Mouse (Mus musculus): ENCODE measurements around the gene Pola2. TPM values are rescaled to one million over a fixed set of nuclear protein-coding genes. Genes with fewer than 3 reads are reported as not detected.

The Pola2 gene
- polyA plus RNA-seq, 1 experiment from 2014 or later = 31.9 TPM

GRCm38 (mm10) chr19:5911430-5912102 is 52.4 kb downstream of the Pola2 start:
- ATAC-seq = no peak
- H3K27me3 ChIP-seq (replicated peaks; ENCODE audit: control insufficient read depth, insufficient read depth, low read length) = no peaks in the 10 kb centered on the region
- no peaks in the 10 kb centered on the region for H3K36me3 ChIP-seq (ENCODE audit: control insufficient read depth, insufficient read depth)
- peaks cover 28% of the 10 kb centered on the region for H3K4me1 ChIP-seq (replicated peaks; ENCODE audit: control insufficient read depth, insufficient read depth, low read length)
- H3K9me3 ChIP-seq (ENCODE audit: control insufficient read depth, low read length) = no peaks in the 10 kb centered on the region
- H3K9ac ChIP-seq (replicated peaks; ENCODE audit: low read depth, low read length) = peak overlapping the region; percentile 71
- 4% methylated on average over 14 of the region's 14 CpGs for WGBS
- peak overlapping the region; percentile 55; the same call in 1 of the 2 replicates for H3K27ac ChIP-seq (ENCODE audit: low read length)
- H3K4me2 ChIP-seq (ENCODE audit: low read length) = peak overlapping the region; percentile 81
- peak overlapping the region; percentile 62 for H3K4me3 ChIP-seq (replicated peaks; ENCODE audit: low read length)

GRCm38 (mm10) chr19:5910221-5910620 is 53.8 kb downstream of the Pola2 start:
- Histone ChIP-seq H3K27me3 (replicated peaks; ENCODE audit: control insufficient read depth, insufficient read depth, low read length) (no peaks in the 10 kb centered on the region), H3K36me3 (ENCODE audit: control insufficient read depth, insufficient read depth) (peaks cover 6% of the 10 kb centered on the region), H3K4me2 (ENCODE audit: low read length) (peak overlapping the region; percentile 81), H3K4me1 (replicated peaks; ENCODE audit: control insufficient read depth, insufficient read depth, low read length) (peaks cover 28% of the 10 kb centered on the region), H3K4me3 (replicated peaks; ENCODE audit: low read length) (peak overlapping the region; percentile 25), H3K9ac (replicated peaks; ENCODE audit: low read depth, low read length) (peak overlapping the region; percentile 40), H3K27ac (ENCODE audit: low read length) (0 out of 2 replicates have a peak overlapping the region, but pooled peaks have one; percentile 54), H3K9me3 (ENCODE audit: control insufficient read depth, low read length) (no peaks in the 10 kb centered on the region)
- 50% methylated on average over 6 of the region's 6 CpGs for WGBS
- no peak for ATAC-seq

GRCm38 (mm10) chr19:5907275-5907674 is 56.7 kb downstream of the Pola2 start:
- ATAC-seq = no peak
- peaks cover 32% of the 10 kb centered on the region for H3K36me3 ChIP-seq (ENCODE audit: control insufficient read depth, insufficient read depth)

GRCm38 (mm10) chr19:5894002-5894678 is 69.9 kb downstream of the Pola2 start, which contains the start of gene Tigd3:
Tigd3 (minus strand) TSS chr19:5894149.
- ATAC-seq = peak; percentile 99
- WGBS = 3% methylated on average over 36 of the region's 36 CpGs
- peak within 1 kb of the TSS; percentile 81 for H3K4me3 ChIP-seq (replicated peaks; ENCODE audit: low read length)

More at GRCm38 (mm10) chr19:5907275-5907674, 56.7 kb downstream of the Pola2 start:
- no peaks in the 10 kb centered on the region for H3K27me3 ChIP-seq (replicated peaks; ENCODE audit: control insufficient read depth, insufficient read depth, low read length)
- no peak overlapping the region for H3K4me2 ChIP-seq (ENCODE audit: low read length)
- H3K9me3 ChIP-seq (ENCODE audit: control insufficient read depth, low read length) = no peaks in the 10 kb centered on the region
- H3K9ac ChIP-seq (replicated peaks; ENCODE audit: low read depth, low read length) = no peak overlapping the region
- H3K27ac ChIP-seq (ENCODE audit: low read length) = no peak overlapping the region
- H3K4me1 ChIP-seq (replicated peaks; ENCODE audit: control insufficient read depth, insufficient read depth, low read length) = peaks cover 21% of the 10 kb centered on the region
- H3K4me3 ChIP-seq (replicated peaks; ENCODE audit: low read length) = no peak overlapping the region
- 92% methylated on average over 3 of the region's 3 CpGs for WGBS

GRCm38 (mm10) chr19:5893282-5894001 is 70.6 kb downstream of the Pola2 start:
- Histone ChIP-seq H3K4me3 (replicated peaks; ENCODE audit: low read length) (peak overlapping the region; percentile 81), H3K36me3 (ENCODE audit: control insufficient read depth, insufficient read depth) (peaks cover 8% of the 10 kb centered on the region; the same call in 1 of the 2 replicates), H3K9me3 (ENCODE audit: control insufficient read depth, low read length) (no peaks in the 10 kb centered on the region), H3K9ac (replicated peaks; ENCODE audit: low read depth, low read length) (peak overlapping the region; percentile 92), H3K27me3 (replicated peaks; ENCODE audit: control insufficient read depth, insufficient read depth, low read length) (no peaks in the 10 kb centered on the region), H3K27ac (ENCODE audit: low read length) (peak overlapping the region; percentile 76), H3K4me1 (replicated peaks; ENCODE audit: control insufficient read depth, insufficient read depth, low read length) (peaks cover 25% of the 10 kb centered on the region), H3K4me2 (ENCODE audit: low read length) (peak overlapping the region; percentile 84)
- WGBS = 6% methylated on average over 22 of the region's 31 CpGs
- peak; percentile 49 for ATAC-seq

More at GRCm38 (mm10) chr19:5894002-5894678, 69.9 kb downstream of the Pola2 start, which contains the start of gene Tigd3:
- Histone ChIP-seq H3K27me3 (replicated peaks; ENCODE audit: control insufficient read depth, insufficient read depth, low read length) (no peaks in the 10 kb centered on the region), H3K9me3 (ENCODE audit: control insufficient read depth, low read length) (no peaks in the 10 kb centered on the region), H3K9ac (replicated peaks; ENCODE audit: low read depth, low read length) (peak within 1 kb of the TSS; percentile 92), H3K4me2 (ENCODE audit: low read length) (peak within 1 kb of the TSS; percentile 84), H3K27ac (ENCODE audit: low read length) (peak within 1 kb of the TSS; percentile 76), H3K36me3 (ENCODE audit: control insufficient read depth, insufficient read depth) (peaks cover 10% of the 10 kb centered on the region), H3K4me1 (replicated peaks; ENCODE audit: control insufficient read depth, insufficient read depth, low read length) (peaks cover 25% of the 10 kb centered on the region)

GRCm38 (mm10) chr19:5892735-5893134 is 71.3 kb downstream of the Pola2 start:
- peak overlapping the region; percentile 92 for H3K9ac ChIP-seq (replicated peaks; ENCODE audit: low read depth, low read length)
- no peak for ATAC-seq
- H3K27ac ChIP-seq (ENCODE audit: low read length) = no peak overlapping the region
- peaks cover 25% of the 10 kb centered on the region for H3K4me1 ChIP-seq (replicated peaks; ENCODE audit: control insufficient read depth, insufficient read depth, low read length)
- H3K4me3 ChIP-seq (replicated peaks; ENCODE audit: low read length) = peak overlapping the region; percentile 81
- WGBS = 84% methylated on average over 13 of the region's 13 CpGs
- peaks cover 8% of the 10 kb centered on the region; the same call in 1 of the 2 replicates for H3K36me3 ChIP-seq (ENCODE audit: control insufficient read depth, insufficient read depth)
- no peaks in the 10 kb centered on the region for H3K9me3 ChIP-seq (ENCODE audit: control insufficient read depth, low read length)
- no peaks in the 10 kb centered on the region for H3K27me3 ChIP-seq (replicated peaks; ENCODE audit: control insufficient read depth, insufficient read depth, low read length)
- H3K4me2 ChIP-seq (ENCODE audit: low read length) = peak overlapping the region; percentile 84

GRCm38 (mm10) chr19:5892262-5892661 is 71.7 kb downstream of the Pola2 start:
- no peak overlapping the region; the same call in 1 of the 2 replicates for H3K27ac ChIP-seq (ENCODE audit: low read length)
- no peak overlapping the region for H3K4me2 ChIP-seq (ENCODE audit: low read length)
- H3K27me3 ChIP-seq (replicated peaks; ENCODE audit: control insufficient read depth, insufficient read depth, low read length) = no peaks in the 10 kb centered on the region
- H3K36me3 ChIP-seq (ENCODE audit: control insufficient read depth, insufficient read depth) = peaks cover 8% of the 10 kb centered on the region; the same call in 1 of the 2 replicates
- peaks cover 25% of the 10 kb centered on the region for H3K4me1 ChIP-seq (replicated peaks; ENCODE audit: control insufficient read depth, insufficient read depth, low read length)
- WGBS = 91% methylated on average over 7 of the region's 7 CpGs
- H3K9ac ChIP-seq (replicated peaks; ENCODE audit: low read depth, low read length) = no peak overlapping the region; the same call in 1 of the 2 replicates
- no peak overlapping the region for H3K4me3 ChIP-seq (replicated peaks; ENCODE audit: low read length)
- H3K9me3 ChIP-seq (ENCODE audit: control insufficient read depth, low read length) = no peaks in the 10 kb centered on the region
- no peak for ATAC-seq

- Histone ChIP-seq H3K27me3 (replicated peaks; ENCODE audit: control insufficient read depth, insufficient read depth, low read length) (no peaks in the 10 kb centered on the region), H3K27ac (ENCODE audit: low read length) (no peak overlapping the region), H3K9me3 (ENCODE audit: control insufficient read depth, low read length) (no peaks in the 10 kb centered on the region), H3K4me1 (replicated peaks; ENCODE audit: control insufficient read depth, insufficient read depth, low read length) (peaks cover 25% of the 10 kb centered on the region), H3K4me3 (replicated peaks; ENCODE audit: low read length) (no peak overlapping the region), H3K36me3 (ENCODE audit: control insufficient read depth, insufficient read depth) (peaks cover 6% of the 10 kb centered on the region; the same call in 1 of the 2 replicates), H3K4me2 (ENCODE audit: low read length) (no peak overlapping the region), H3K9ac (replicated peaks; ENCODE audit: low read depth, low read length) (no peak overlapping the region)
- ATAC-seq = no peak
- WGBS = 89% methylated on average over 12 of the region's 12 CpGs
Observed at GRCm38 (mm10) chr19:5891521-5892258, 72.3 kb downstream of the Pola2 start.
